Mouse (Mus musculus) heart, adult 18-20 months (tissue): ENCODE measurements around the gene Mms19. TPM values are rescaled to one million over a fixed set of nuclear protein-coding genes. Genes with fewer than 3 reads are reported as not detected.

Experiments used
- DNase-seq, 2 experiments: peaks; one replicate each; pipeline ENCODE4 v3.0.0; 2021 to 2022; ENCODE audit warnings: mixed read lengths in 1 of 2
- total RNA-seq, 2 experiments: library from RNA; stranded (reverse); gene quantifications; 2 replicates each; pipeline ENCODE4 v1.2.3; 2021

Mms19 gene
- total RNA-seq, 2 experiments from 2014 or later: 13.9 to 14.6 TPM

DNA sequence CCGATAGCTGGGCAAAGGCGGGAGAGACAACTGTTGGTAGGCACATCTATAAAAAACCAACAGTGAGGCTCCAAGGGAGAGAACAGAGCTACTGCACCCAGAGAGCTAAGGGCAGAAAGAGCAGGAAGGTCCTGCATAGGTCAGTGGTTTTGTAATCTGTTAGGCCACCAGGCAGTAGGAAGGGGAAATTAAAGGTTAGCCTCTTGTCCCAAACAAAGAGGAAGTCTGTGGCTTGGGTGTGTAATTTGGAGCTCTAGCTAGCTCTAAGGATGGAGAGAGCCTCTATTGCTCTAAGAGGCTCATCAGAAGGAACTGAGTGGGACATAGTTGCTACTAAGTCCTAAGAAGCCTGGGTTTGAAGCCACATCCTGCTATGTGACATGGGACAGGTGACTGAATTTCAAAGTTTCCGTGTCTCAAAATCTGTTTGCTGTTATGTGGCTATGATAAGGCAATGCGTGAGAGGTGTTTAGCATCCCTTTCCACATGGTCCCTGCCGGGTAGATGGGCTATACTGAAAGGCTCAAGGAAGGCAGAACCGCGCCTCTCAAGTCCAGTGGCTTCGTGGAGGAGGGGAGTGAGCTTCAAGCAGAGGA is 80.4 kb downstream of the Mms19 start:
- no peak for DNase-seq

DNA sequence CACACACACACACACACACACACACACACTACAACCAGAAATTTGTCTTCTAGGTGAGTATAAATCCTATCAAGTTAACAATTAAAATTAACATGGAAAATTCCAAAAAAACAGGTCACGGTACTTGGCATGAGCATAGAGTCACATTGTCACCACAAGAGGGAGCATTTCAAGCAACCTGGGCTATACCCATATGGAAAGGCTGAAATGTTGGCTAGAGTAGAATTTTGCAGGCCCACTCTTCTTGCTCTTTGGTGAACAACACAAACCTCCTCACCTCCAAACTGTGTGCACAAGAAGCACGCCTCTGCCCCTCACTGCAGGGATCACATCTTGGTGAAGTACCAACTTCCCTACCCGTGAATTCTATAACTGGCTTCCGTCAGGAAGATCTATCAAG is 82.1 kb downstream of the Mms19 start:
- peak; percentile 21 to 51 for DNase-seq

DNA sequence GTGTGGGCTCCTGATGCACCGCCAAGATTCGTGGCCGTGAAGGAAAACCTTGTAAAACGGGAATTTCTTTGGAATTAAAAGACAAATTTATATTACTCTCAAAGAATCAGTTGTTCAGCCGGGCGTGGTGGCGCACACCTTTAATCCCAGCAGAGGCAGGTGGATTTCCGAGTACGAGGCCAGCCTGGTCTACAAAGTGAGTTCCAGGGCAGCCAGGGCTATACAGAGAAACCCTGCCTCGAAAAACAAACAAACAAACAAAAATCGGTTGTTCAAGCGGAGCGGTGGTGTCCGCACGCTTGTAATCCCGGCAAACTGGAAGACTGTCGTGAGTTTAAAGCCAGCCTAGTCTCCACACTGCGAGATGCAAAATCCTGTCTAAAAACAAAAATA is 84.6 kb downstream of the Mms19 start:
- no peak for DNase-seq

DNA sequence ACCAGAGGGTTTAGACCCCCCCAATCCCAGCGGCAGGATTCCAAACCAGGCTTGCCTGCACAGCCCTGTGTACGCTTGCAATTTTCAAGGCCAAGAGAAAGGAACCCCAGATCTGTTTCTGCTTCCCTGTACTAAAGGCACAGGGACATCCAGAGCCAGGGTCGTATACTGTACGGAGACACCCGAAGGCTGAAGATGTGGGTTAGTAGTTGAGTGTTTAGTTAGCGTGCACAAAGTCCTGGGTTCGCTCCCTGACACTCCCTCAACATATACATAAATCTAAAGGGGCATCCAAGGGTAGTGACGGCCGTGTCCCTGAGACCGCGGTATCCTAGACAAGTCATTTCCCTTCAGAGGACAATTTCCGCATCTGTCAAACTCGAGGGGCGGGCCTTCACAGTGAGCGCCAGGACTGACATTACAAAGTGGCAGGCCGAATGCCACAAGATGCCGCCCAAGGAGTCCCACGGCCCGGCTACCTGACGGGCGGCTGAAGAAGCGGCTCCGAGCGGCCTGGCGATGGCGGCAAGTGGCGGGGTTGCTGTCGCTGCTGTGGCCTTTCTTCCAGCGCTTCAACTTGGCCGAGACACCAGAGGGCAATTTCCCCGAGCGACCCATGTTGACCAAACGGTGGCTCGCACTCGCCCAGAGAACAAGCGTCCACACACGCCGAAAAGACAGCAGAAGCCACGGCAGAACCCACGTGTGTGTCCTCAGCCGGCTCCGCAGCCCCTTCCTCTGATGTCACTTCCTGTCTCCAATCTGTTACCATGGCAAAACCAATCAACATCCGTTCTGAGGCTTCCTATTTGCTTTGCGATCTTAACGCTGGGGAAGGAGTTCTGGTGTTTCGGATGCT is 85.3 kb downstream of the Mms19 start, which contains the start of gene Rrp12:
Rrp12 (minus strand) TSS at position 714 of the 859 bp plus-strand sequence.
- DNase-seq: peak; percentile 91 to 93

DNA sequence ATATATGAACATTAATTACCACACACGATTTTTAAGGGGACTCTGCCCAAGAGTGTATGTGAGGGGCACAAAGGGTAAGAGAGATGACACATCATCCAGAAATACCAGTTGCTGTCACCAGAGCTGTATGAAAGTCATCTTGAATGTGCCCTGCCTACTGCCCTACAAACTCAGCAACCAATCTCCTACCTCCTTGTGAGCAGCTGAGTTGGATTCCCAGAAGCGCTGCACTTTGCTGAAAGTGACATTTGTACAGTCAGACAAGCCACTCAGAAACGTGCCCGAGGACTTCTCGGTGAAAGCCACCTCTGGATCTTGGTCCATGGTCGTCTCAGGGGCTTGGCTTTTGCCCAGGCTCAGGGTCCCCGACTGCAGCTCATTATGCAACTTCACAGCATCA is 86.0 kb downstream of the Mms19 start:
- DNase-seq: peak in 1 of 2 experiments; percentile 24

Other genes starting within 250 kb of the Mms19 start
- under 1 TPM; 0.07 to 0.08 TPM for gene Slit1, start 237.5 kb downstream of the Mms19 start, total RNA-seq
- gene Arhgap19, start 179.1 kb downstream of the Mms19 start, total RNA-seq: 1 to 10 TPM; 2.0 to 2.6 TPM
- 1 to 10 TPM; 1.7 to 2.5 TPM for gene Frat1, start 151.2 kb downstream of the Mms19 start, total RNA-seq
- gene Frat2, start 133.0 kb downstream of the Mms19 start, total RNA-seq: 1 to 10 TPM; 2.5 to 3.3 TPM
- 10 to 100 TPM; 16.0 to 18.0 TPM for gene Rrp12, start 85.0 kb downstream of the Mms19 start, total RNA-seq
- gene Pgam1, start 69.2 kb downstream of the Mms19 start, total RNA-seq: 100 to 1,000 TPM; 128 TPM
- gene Exosc1, start 47.7 kb downstream of the Mms19 start, total RNA-seq: 10 to 100 TPM; 11.4 to 13.1 TPM
- 10 to 100 TPM; 12.9 to 14.0 TPM for gene Zdhhc16, start 47.7 kb downstream of the Mms19 start, total RNA-seq
- 10 to 100 TPM; 17.7 to 19.2 TPM for gene Ubtd1, start 606 bp upstream of the Mms19 start, total RNA-seq
- under 1 TPM in 1 of 2 experiments, not detected in 1; 0.47 TPM for gene Ankrd2, start 54.8 kb upstream of the Mms19 start, total RNA-seq
- gene Hoga1, start 64.5 kb upstream of the Mms19 start, total RNA-seq: 1 to 10 TPM; 1.3 to 1.7 TPM
- not detected for gene 4933411K16Rik, start 71.1 kb upstream of the Mms19 start, total RNA-seq
- 1 to 10 TPM; 2.3 to 3.1 TPM for gene Morn4, start 105.2 kb upstream of the Mms19 start, total RNA-seq
- 10 to 100 TPM; 18.2 to 19.3 TPM for gene Pi4k2a, start 109.3 kb upstream of the Mms19 start, total RNA-seq
- 10 to 100 TPM; 10.1 to 12.4 TPM for gene Avpi1, start 147.9 kb upstream of the Mms19 start, total RNA-seq
- 10 to 100 TPM; 19.1 to 21.1 TPM for gene Marveld1, start 166.2 kb upstream of the Mms19 start, total RNA-seq
- 10 to 100 TPM; 17.3 to 21.3 TPM for gene Zfyve27, start 182.8 kb upstream of the Mms19 start, total RNA-seq
- 1 to 10 TPM; 5.6 to 5.8 TPM for gene Sfrp5, start 221.1 kb upstream of the Mms19 start, total RNA-seq